Mouse (Mus musculus): ENCODE measurements around the gene Lrrc23. TPM values are rescaled to one million over a fixed set of nuclear protein-coding genes. Genes with fewer than 3 reads are reported as not detected.
"Not testable (repeated sequence)": the region's sequence is repeated elsewhere in the genome, so short reads cannot be mapped to it uniquely, and the experiment has no call there.

The Lrrc23 gene
- polyA plus RNA-seq, 1 experiment = not detected

GRCm38 (mm10) chr6:124805341-124806321 lies 26.1 kb upstream of the Lrrc23 start:
- H3K36me3 ChIP-seq (ENCODE audit: control insufficient read depth, insufficient read depth, low read length, poor library complexity, severe bottlenecking) = no peaks in the 10 kb centered on the region

DNA sequence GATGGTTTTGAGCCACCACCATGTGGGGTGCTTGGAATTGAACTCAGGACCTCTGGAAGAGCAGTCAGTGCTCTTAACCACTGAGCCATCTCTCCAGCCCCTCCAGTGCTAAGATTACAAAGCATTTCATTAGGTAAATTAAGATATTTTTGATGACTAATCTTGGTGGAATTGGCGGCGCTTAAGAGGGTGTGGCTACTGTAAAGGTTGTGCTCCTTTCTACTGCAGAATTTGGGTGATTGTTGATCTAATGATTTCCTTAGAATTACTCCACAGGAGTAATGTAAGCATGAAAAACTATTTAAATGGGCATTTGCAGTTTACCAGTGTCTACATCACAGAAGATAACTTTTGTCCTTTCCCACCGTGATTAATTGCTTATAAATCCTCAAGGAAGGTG lies 24.8 kb upstream of the Lrrc23 start:
- H3K27me3 ChIP-seq (ENCODE audit: control insufficient read depth, insufficient read depth, low read length, poor library complexity, severe bottlenecking) = no peaks in the 10 kb centered on the region
- H3K27ac ChIP-seq (ENCODE audit: insufficient read depth, low read length) = peak overlapping the region; percentile 66
- H3K4me1 ChIP-seq (ENCODE audit: control insufficient read depth, insufficient read depth, low read length) = no peaks in the 10 kb centered on the region
- H3K36me3 ChIP-seq (ENCODE audit: control insufficient read depth, insufficient read depth, low read length, poor library complexity, severe bottlenecking) = no peaks in the 10 kb centered on the region
- TF ChIP-seq EP300 (IDR thresholded peaks at IDR 0.05; ENCODE audit: insufficient read depth, low read depth, low read length) (no peak), CTCF (IDR thresholded peaks at IDR 0.05; ENCODE audit: low read depth, low read length) (no peak), POLR2A (IDR thresholded peaks at IDR 0.05; ENCODE audit: insufficient read depth, low read length) (no peak)
- H3K9ac ChIP-seq (ENCODE audit: low read depth, poor library complexity, severe bottlenecking) = peak overlapping the region; percentile 2
- H3K9me3 ChIP-seq (replicated peaks; ENCODE audit: control insufficient read depth, insufficient read depth, low read length, poor library complexity, severe bottlenecking) = no peaks in the 10 kb centered on the region
- H3K4me3 ChIP-seq (ENCODE audit: low read depth, low read length) = no peak overlapping the region

More at GRCm38 (mm10) chr6:124805341-124806321, 26.1 kb upstream of the Lrrc23 start:
- TF ChIP-seq EP300 (IDR thresholded peaks at IDR 0.05; ENCODE audit: insufficient read depth, low read depth, low read length) (peak; percentile 59; the same call in 1 of the 2 replicates), CTCF (IDR thresholded peaks at IDR 0.05; ENCODE audit: low read depth, low read length) (peak; percentile 29), POLR2A (IDR thresholded peaks at IDR 0.05; ENCODE audit: insufficient read depth, low read length) (peak; percentile 63)
- Histone ChIP-seq H3K9me3 (replicated peaks; ENCODE audit: control insufficient read depth, insufficient read depth, low read length, poor library complexity, severe bottlenecking) (no peaks in the 10 kb centered on the region), H3K4me1 (ENCODE audit: control insufficient read depth, insufficient read depth, low read length) (no peaks in the 10 kb centered on the region), H3K27ac (ENCODE audit: insufficient read depth, low read length) (peak overlapping the region; percentile 97), H3K4me3 (ENCODE audit: low read depth, low read length) (peak overlapping the region; percentile 56), H3K9ac (ENCODE audit: low read depth, poor library complexity, severe bottlenecking) (peak overlapping the region; percentile 84), H3K27me3 (ENCODE audit: control insufficient read depth, insufficient read depth, low read length, poor library complexity, severe bottlenecking) (no peaks in the 10 kb centered on the region)

DNA sequence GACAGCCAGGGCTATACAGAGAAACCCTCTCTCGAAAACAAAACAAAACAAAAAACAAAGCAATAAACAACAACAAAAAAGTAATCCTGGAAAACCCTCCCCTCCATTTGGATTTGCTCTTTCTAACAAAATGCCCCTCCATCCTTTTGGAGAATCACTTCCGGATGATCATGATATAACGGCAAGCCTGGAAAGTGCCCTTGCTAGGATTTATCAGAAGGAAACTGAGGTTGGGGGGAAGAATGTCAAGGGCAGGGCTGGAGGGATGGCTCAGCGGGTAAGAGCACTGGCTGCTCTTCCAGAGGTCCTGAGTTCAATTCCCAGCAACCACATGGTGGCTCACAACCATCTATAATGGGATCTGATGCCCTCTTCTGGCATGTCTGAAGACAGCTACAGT lies 24.2 kb upstream of the Lrrc23 start:
- peak overlapping the region; percentile 37; the same call in 1 of the 2 replicates for H3K27ac ChIP-seq (ENCODE audit: insufficient read depth, low read length)
- H3K4me1 ChIP-seq (ENCODE audit: control insufficient read depth, insufficient read depth, low read length); H3K27me3 ChIP-seq (ENCODE audit: control insufficient read depth, insufficient read depth, low read length, poor library complexity, severe bottlenecking); H3K9ac ChIP-seq (ENCODE audit: low read depth, poor library complexity, severe bottlenecking); H3K9me3 ChIP-seq (replicated peaks; ENCODE audit: control insufficient read depth, insufficient read depth, low read length, poor library complexity, severe bottlenecking); H3K4me3 ChIP-seq (ENCODE audit: low read depth, low read length); H3K36me3 ChIP-seq (ENCODE audit: control insufficient read depth, insufficient read depth, low read length, poor library complexity, severe bottlenecking): not testable (repeated sequence)

DNA sequence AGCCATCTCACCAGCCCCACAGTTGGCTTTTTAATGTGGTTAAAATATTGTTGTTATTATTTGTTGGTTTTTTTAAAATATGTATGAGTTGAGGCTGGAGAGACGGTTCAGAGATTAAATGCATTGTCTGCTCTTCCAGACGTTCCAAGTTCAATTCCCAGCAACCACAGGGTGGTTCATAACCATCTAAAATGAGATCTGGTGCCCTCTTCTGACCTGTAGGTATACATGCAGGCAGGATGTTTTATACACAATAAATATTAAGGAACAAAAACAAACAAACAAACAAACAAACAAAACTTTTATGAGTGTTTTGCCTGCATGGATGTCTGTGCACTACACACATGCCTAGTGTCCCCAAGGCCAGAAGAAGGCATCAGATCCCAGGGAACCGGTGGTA lies 23.5 kb upstream of the Lrrc23 start:
- Histone ChIP-seq H3K36me3 (ENCODE audit: control insufficient read depth, insufficient read depth, low read length, poor library complexity, severe bottlenecking) (no peaks in the 10 kb centered on the region), H3K27ac (ENCODE audit: insufficient read depth, low read length) (peak overlapping the region; percentile 37), H3K9ac (ENCODE audit: low read depth, poor library complexity, severe bottlenecking) (peak overlapping the region; percentile 94; the same call in 1 of the 2 replicates), H3K27me3 (ENCODE audit: control insufficient read depth, insufficient read depth, low read length, poor library complexity, severe bottlenecking) (no peaks in the 10 kb centered on the region), H3K4me3 (ENCODE audit: low read depth, low read length) (peak overlapping the region; percentile 49), H3K4me1 (ENCODE audit: control insufficient read depth, insufficient read depth, low read length) (no peaks in the 10 kb centered on the region), H3K9me3 (replicated peaks; ENCODE audit: control insufficient read depth, insufficient read depth, low read length, poor library complexity, severe bottlenecking) (no peaks in the 10 kb centered on the region)
- TF ChIP-seq CTCF (IDR thresholded peaks at IDR 0.05; ENCODE audit: low read depth, low read length) (no peak), POLR2A (IDR thresholded peaks at IDR 0.05; ENCODE audit: insufficient read depth, low read length) (no peak), EP300 (IDR thresholded peaks at IDR 0.05; ENCODE audit: insufficient read depth, low read depth, low read length) (no peak)

DNA sequence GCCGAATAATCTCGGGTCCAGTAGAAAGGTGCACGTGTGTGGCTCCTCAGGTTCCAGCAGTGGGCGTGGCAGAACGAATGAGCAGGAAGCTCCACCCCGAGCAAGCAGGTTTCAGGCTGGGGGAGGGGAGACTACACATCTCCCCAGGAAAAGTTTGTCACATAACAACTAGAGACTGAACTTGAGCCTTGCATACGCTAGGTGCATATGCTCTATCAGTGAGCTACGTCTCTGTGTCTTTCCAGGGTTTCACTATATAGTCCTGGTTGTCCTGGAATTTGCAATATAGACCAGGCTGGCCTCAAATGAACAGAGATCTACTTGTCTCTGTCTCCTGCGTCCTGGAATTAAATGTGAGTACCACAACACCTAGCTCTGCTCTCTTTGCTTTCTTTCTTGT lies 22.9 kb upstream of the Lrrc23 start:
- H3K27ac ChIP-seq (ENCODE audit: insufficient read depth, low read length) = peak overlapping the region; percentile 99
- not testable (repeated sequence) for H3K9me3 ChIP-seq (replicated peaks; ENCODE audit: control insufficient read depth, insufficient read depth, low read length, poor library complexity, severe bottlenecking); H3K4me1 ChIP-seq (ENCODE audit: control insufficient read depth, insufficient read depth, low read length); H3K27me3 ChIP-seq (ENCODE audit: control insufficient read depth, insufficient read depth, low read length, poor library complexity, severe bottlenecking); H3K36me3 ChIP-seq (ENCODE audit: control insufficient read depth, insufficient read depth, low read length, poor library complexity, severe bottlenecking)
- peak overlapping the region; percentile 94 for H3K9ac ChIP-seq (ENCODE audit: low read depth, poor library complexity, severe bottlenecking)
- peak overlapping the region; percentile 66 for H3K4me3 ChIP-seq (ENCODE audit: low read depth, low read length)

GRCm38 (mm10) chr6:124796200-124796599 lies 16.7 kb upstream of the Lrrc23 start:
- Histone ChIP-seq H3K9me3 (replicated peaks; ENCODE audit: control insufficient read depth, insufficient read depth, low read length, poor library complexity, severe bottlenecking) (no peaks in the 10 kb centered on the region), H3K4me3 (ENCODE audit: low read depth, low read length) (no peak overlapping the region), H3K27me3 (ENCODE audit: control insufficient read depth, insufficient read depth, low read length, poor library complexity, severe bottlenecking) (no peaks in the 10 kb centered on the region), H3K36me3 (ENCODE audit: control insufficient read depth, insufficient read depth, low read length, poor library complexity, severe bottlenecking) (peaks cover 5% of the 10 kb centered on the region), H3K9ac (ENCODE audit: low read depth, poor library complexity, severe bottlenecking) (peak overlapping the region; percentile 75), H3K4me1 (ENCODE audit: control insufficient read depth, insufficient read depth, low read length) (peaks cover 3% of the 10 kb centered on the region), H3K27ac (ENCODE audit: insufficient read depth, low read length) (peak overlapping the region; percentile 100)
- no peak for TF ChIP-seq EP300 (IDR thresholded peaks at IDR 0.05; ENCODE audit: insufficient read depth, low read depth, low read length)
- no peak for TF ChIP-seq CTCF (IDR thresholded peaks at IDR 0.05; ENCODE audit: low read depth, low read length)
- no peak for TF ChIP-seq POLR2A (IDR thresholded peaks at IDR 0.05; ENCODE audit: insufficient read depth, low read length)
